11 mouse cellular contexts compared by ENCODE assay signal in the genomic region with DNA sequence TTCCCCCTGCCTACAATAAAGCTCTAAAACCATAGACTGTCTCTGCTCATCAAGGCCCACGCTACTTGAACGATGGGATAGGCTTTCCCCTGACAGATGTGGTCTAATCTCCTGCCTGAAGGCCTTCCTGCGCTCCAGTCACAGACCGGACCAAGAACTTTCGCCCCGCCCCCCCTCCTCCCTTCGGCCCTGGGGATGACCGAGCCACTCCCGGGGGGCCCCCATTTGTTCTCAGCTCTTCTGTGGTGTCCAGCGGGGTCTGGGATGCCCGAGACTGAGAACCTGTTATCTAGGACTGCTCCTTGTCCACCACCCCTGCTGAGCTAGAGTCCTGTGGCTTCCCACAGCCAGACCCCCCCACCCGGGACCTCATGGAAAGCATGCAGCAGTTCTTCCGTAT. TPM values are rescaled to one million over a fixed set of nuclear protein-coding genes. Genes with fewer than 3 reads are reported as not detected.
DNase-seq lines count a peak whose midpoint lies in the region; ATAC-seq and TF ChIP-seq lines count a peak whose summit lies in the region.
"Had no signal": no experiment of that assay in that cellular context is flagged by ENCODE, and none has a peak within 500 bp of the region (broad histone marks: within the 10 kb centered on the region; RNA-seq: fewer than 3 reads in every experiment).

No protein-coding gene starts in this region.

- no peaks in the 10 kb centered on the region for H3K4me1 ChIP-seq in hindbrain, embryonic 14.5 days (replicated peaks; ENCODE audit: control insufficient read depth, insufficient read depth, low read length)
- H3K4me1 ChIP-seq in hindbrain, postnatal 0 days (ENCODE audit: insufficient read depth, low read length) = no peaks in the 10 kb centered on the region
- H3K4me1 ChIP-seq in hindbrain, embryonic 16.5 days (ENCODE audit: control insufficient read depth, insufficient read depth, low read depth, low read length) = no peaks in the 10 kb centered on the region
- H3K4me1 ChIP-seq in neural tube, embryonic 12.5 days = peaks cover 5% of the 10 kb centered on the region

- no peaks in the 10 kb centered on the region for H3K36me3 ChIP-seq in hindbrain, embryonic 14.5 days (replicated peaks; ENCODE audit: control insufficient read depth, insufficient read depth)
- H3K36me3 ChIP-seq in hindbrain, postnatal 0 days (ENCODE audit: insufficient read depth, low read length) = no peaks in the 10 kb centered on the region
- H3K36me3 ChIP-seq in hindbrain, embryonic 16.5 days (ENCODE audit: control insufficient read depth, insufficient read depth, low read length) = no peaks in the 10 kb centered on the region
- H3K36me3 ChIP-seq in neural tube, embryonic 12.5 days = no peaks in the 10 kb centered on the region

- no peak for TF ChIP-seq CTCF in hindbrain, postnatal 0 days (IDR thresholded peaks at IDR 0.05; ENCODE audit: low read depth)

- 11% methylated on average over 13 of the region's 13 CpGs for WGBS in hindbrain, embryonic 14.5 days
- WGBS in hindbrain, postnatal 0 days = 9% methylated on average over 13 of the region's 13 CpGs
- WGBS in hindbrain, embryonic 16.5 days = 8% methylated on average over 13 of the region's 13 CpGs
- WGBS in neural tube, embryonic 12.5 days = 6% methylated on average over 13 of the region's 13 CpGs

- H3K9ac ChIP-seq in hindbrain, embryonic 14.5 days = no peak overlapping the region
- H3K9ac ChIP-seq in hindbrain, postnatal 0 days (replicated peaks; ENCODE audit: low read length) = no peak overlapping the region
- no peak overlapping the region for H3K9ac ChIP-seq in hindbrain, embryonic 16.5 days (ENCODE audit: low read depth, low read length)
- H3K9ac ChIP-seq in neural tube, embryonic 12.5 days = no peak overlapping the region
- H3K9ac ChIP-seq: liver, embryonic 14.5 days had no signal

- no peaks in the 10 kb centered on the region for H3K9me3 ChIP-seq in hindbrain, embryonic 14.5 days (ENCODE audit: control insufficient read depth, low read length)
- no peaks in the 10 kb centered on the region for H3K9me3 ChIP-seq in hindbrain, postnatal 0 days (ENCODE audit: low read length)
- H3K9me3 ChIP-seq in hindbrain, embryonic 16.5 days (ENCODE audit: control insufficient read depth, low read length) = no peaks in the 10 kb centered on the region
- no peaks in the 10 kb centered on the region for H3K9me3 ChIP-seq in neural tube, embryonic 12.5 days

- no peak overlapping the region for H3K4me3 ChIP-seq in hindbrain, embryonic 14.5 days (replicated peaks; ENCODE audit: low read length)
- no peak overlapping the region for H3K4me3 ChIP-seq in hindbrain, postnatal 0 days (ENCODE audit: low read length)
- H3K4me3 ChIP-seq in hindbrain, embryonic 16.5 days (ENCODE audit: low read length) = no peak overlapping the region
- H3K4me3 ChIP-seq in neural tube, embryonic 12.5 days = no peak overlapping the region

- ATAC-seq in hindbrain, embryonic 14.5 days (ENCODE audit: low FRiP score) = no peak
- no peak for ATAC-seq in hindbrain, postnatal 0 days
- ATAC-seq in hindbrain, embryonic 16.5 days = no peak
- no peak for ATAC-seq in neural tube, embryonic 12.5 days (ENCODE audit: low FRiP score, low read depth)
- ATAC-seq in megakaryocyte, adult 5-6 weeks (ENCODE audit: poor library complexity, severe bottlenecking) = no peak

- no peak overlapping the region for H3K27ac ChIP-seq in hindbrain, embryonic 14.5 days
- no peak overlapping the region for H3K27ac ChIP-seq in hindbrain, postnatal 0 days
- no peak overlapping the region for H3K27ac ChIP-seq in hindbrain, embryonic 16.5 days (ENCODE audit: low read depth, low read length)
- H3K27ac ChIP-seq in neural tube, embryonic 12.5 days = no peak overlapping the region
- H3K27ac ChIP-seq: liver, embryonic 14.5 days had no signal

- H3K27me3 ChIP-seq in hindbrain, embryonic 14.5 days (ENCODE audit: control insufficient read depth, insufficient read depth, low read length) = no peaks in the 10 kb centered on the region
- no peaks in the 10 kb centered on the region for H3K27me3 ChIP-seq in hindbrain, postnatal 0 days (ENCODE audit: insufficient read depth, low read length)
- no peaks in the 10 kb centered on the region for H3K27me3 ChIP-seq in hindbrain, embryonic 16.5 days (replicated peaks; ENCODE audit: control insufficient read depth, insufficient read depth, low read length)
- no peaks in the 10 kb centered on the region for H3K27me3 ChIP-seq in neural tube, embryonic 12.5 days (replicated peaks)

- H3K4me2 ChIP-seq in hindbrain, embryonic 14.5 days (replicated peaks) = peak overlapping the region; percentile 17; the same call in 1 of the 2 replicates
- no peak overlapping the region for H3K4me2 ChIP-seq in hindbrain, postnatal 0 days (ENCODE audit: low read depth, low read length)
- H3K4me2 ChIP-seq in hindbrain, embryonic 16.5 days (ENCODE audit: low read length) = peak overlapping the region; percentile 24; the same call in 1 of the 2 replicates
- peak overlapping the region; percentile 44 for H3K4me2 ChIP-seq in neural tube, embryonic 12.5 days (replicated peaks)

- peak; percentile 42 for DNase-seq in adrenal gland, postnatal 10 days
- DNase-seq in adrenal gland, adult 18-20 months (ENCODE audit: low spot score in 2 of 2) = no peak
- DNase-seq in hindbrain, embryonic 14.5 days (ENCODE audit: low spot score) = no peak
- DNase-seq in hindbrain, postnatal 0 days (ENCODE audit: low spot score) = no peak
- no peak for DNase-seq in adipocyte (ENCODE audit: low spot score)
- DNase-seq: kidney, adult 9 months; thymus, postnatal 36 days had no signal

RNA-seq across cellular contexts. Expression of a gene that starts 26.1 kb away (rescaled TPM):
- 10 to 100 TPM; 52.4 to 55.4 TPM for total RNA-seq in adrenal gland, postnatal 10 days (2021)
- 10 to 100 TPM; 54.5 to 65.8 TPM for total RNA-seq in adrenal gland, adult 18-20 months (2021)
- 21.8 and 24.5 TPM in 2 replicates for polyA plus RNA-seq in hindbrain, embryonic 14.5 days (2014; fragmentation: Nextera tagmentation; extraction: Ambion mirVana)
- total RNA-seq in hindbrain, postnatal 0 days (2014; rRNA removed) = 50.7 and 53.2 TPM in 2 replicates
- polyA plus RNA-seq in hindbrain, postnatal 0 days (2015; fragmentation: Nextera tagmentation; extraction: Ambion mirVana) = 9.2 and 9.5 TPM in 2 replicates
- 9.7 and 10.5 TPM in 2 replicates for polyA plus RNA-seq in hindbrain, embryonic 16.5 days (2015; fragmentation: Nextera tagmentation; extraction: Ambion mirVana)
- polyA plus RNA-seq in neural tube, embryonic 12.5 days (2016; fragmentation: Nextera tagmentation; extraction: Ambion mirVana) = 18.6 and 21.2 TPM in 2 replicates
- 113 and 119 TPM in 2 replicates for total RNA-seq in megakaryocyte, adult 5-6 weeks (2015)
- 133 and 138 TPM in 2 replicates for total RNA-seq in megakaryocyte, adult 5-6 weeks (2017)

RNA-seq across cellular contexts. Expression of a gene that starts 31.7 kb away (rescaled TPM):
- total RNA-seq in adrenal gland, postnatal 10 days (2021) = 10 to 100 TPM; 14.9 to 17.5 TPM
- 1 to 10 TPM; 7.1 to 7.3 TPM for total RNA-seq in adrenal gland, adult 18-20 months (2021)
- 2.3 and 2.8 TPM in 2 replicates for polyA plus RNA-seq in hindbrain, embryonic 14.5 days (2014; fragmentation: Nextera tagmentation; extraction: Ambion mirVana)
- total RNA-seq in hindbrain, postnatal 0 days (2014; rRNA removed) = 1.9 and 2.8 TPM in 2 replicates
- 0.98 and 1.1 TPM in 2 replicates for polyA plus RNA-seq in hindbrain, postnatal 0 days (2015; fragmentation: Nextera tagmentation; extraction: Ambion mirVana)
- polyA plus RNA-seq in hindbrain, embryonic 16.5 days (2015; fragmentation: Nextera tagmentation; extraction: Ambion mirVana) = 1.2 and 1.4 TPM in 2 replicates
- 3.3 and 4.2 TPM in 2 replicates for polyA plus RNA-seq in neural tube, embryonic 12.5 days (2016; fragmentation: Nextera tagmentation; extraction: Ambion mirVana)
- total RNA-seq in megakaryocyte, adult 5-6 weeks (2015) = not detected in 2 replicates
- not detected in 2 replicates for total RNA-seq in megakaryocyte, adult 5-6 weeks (2017)

RNA-seq across cellular contexts. Expression of a gene that starts 35.0 kb away (rescaled TPM):
- 1 to 10 TPM; 3.5 to 5.0 TPM for total RNA-seq in adrenal gland, postnatal 10 days (2021)
- total RNA-seq in adrenal gland, adult 18-20 months (2021) = 1 to 10 TPM; 4.4 to 4.7 TPM
- polyA plus RNA-seq in hindbrain, embryonic 14.5 days (2014; fragmentation: Nextera tagmentation; extraction: Ambion mirVana) = 26.0 and 29.1 TPM in 2 replicates
- total RNA-seq in hindbrain, postnatal 0 days (2014; rRNA removed) = 40.3 and 45.6 TPM in 2 replicates
- 16.2 and 16.5 TPM in 2 replicates for polyA plus RNA-seq in hindbrain, postnatal 0 days (2015; fragmentation: Nextera tagmentation; extraction: Ambion mirVana)
- 23.5 and 27.7 TPM in 2 replicates for polyA plus RNA-seq in hindbrain, embryonic 16.5 days (2015; fragmentation: Nextera tagmentation; extraction: Ambion mirVana)
- polyA plus RNA-seq in neural tube, embryonic 12.5 days (2016; fragmentation: Nextera tagmentation; extraction: Ambion mirVana) = 26.2 and 28.0 TPM in 2 replicates
- 0.21 and 0.91 TPM in 2 replicates for total RNA-seq in megakaryocyte, adult 5-6 weeks (2015)
- total RNA-seq in megakaryocyte, adult 5-6 weeks (2017) = 0.49 and 0.51 TPM in 2 replicates
